Mouse (Mus musculus): ENCODE measurements at regions not wholly inside any gene's neighbourhood (a gene's known extent, or its start where the extent isn't known, plus 50 kb on each side); places are given as distances from the start of the nearest gene placed in this dataset.
"Not testable (repeated sequence)": the region's sequence is repeated elsewhere in the genome, so short reads cannot be mapped to it uniquely, and the experiment has no call there.

- in situ Hi-C loops (cut with MboI; ENCODE audit: low pct_unique_long_range_greater_than_20kb in 1 of 2, low sequenced_read_pairs in 2 of 2, unreplicated experiment in 1 of 2) = no loop called here
Measured at GRCm38 (mm10) chr9:31656676-31657075, 192.4 kb upstream of the Tmem45b start.

DNA sequence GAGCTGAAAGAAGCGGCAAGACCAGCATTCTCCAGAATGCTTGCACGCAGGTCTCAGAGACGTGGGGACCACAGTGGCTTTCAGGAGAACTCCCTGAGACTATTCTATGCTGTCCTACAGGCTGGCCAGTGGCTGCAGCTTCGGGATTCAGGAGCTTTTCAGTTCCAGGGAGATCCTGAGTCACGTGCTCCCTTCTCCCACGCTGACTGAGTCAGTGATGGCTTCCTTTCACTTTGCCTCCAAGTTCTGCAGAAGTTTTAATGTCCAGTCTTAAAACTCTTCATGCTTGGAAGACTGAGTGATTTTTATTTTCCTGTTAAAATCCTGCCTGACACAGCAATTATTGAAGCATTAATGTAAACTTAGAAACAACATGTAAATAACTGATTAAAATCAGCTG, 190.5 kb upstream of the Tmem45b start:
- in situ Hi-C loops (cut with MboI; ENCODE audit: low pct_unique_long_range_greater_than_20kb in 1 of 2, low sequenced_read_pairs in 2 of 2, unreplicated experiment in 1 of 2) = no loop called here

DNA sequence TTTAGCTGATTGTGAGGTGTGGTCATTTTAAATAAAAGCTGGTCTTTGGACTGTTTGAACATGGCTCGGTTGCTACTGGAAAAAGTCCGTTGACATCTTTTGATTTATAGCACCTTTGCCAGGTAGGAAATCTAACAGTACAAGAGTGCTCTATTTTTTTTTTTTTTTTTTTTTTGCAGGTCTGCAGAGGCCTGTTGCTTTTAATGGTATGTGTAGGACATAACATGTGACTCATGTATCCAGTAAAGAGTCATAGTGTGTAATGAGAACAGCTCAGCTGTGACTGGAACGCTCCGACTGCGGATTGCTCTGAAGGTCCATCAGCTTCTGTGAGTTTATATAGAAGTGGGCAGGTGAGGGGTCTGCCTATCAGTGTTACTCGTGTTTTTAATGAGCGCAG, 190.0 kb upstream of the Tmem45b start:
- in situ Hi-C loops (cut with MboI; ENCODE audit: low pct_unique_long_range_greater_than_20kb in 1 of 2, low sequenced_read_pairs in 2 of 2, unreplicated experiment in 1 of 2) = no loop called here

DNA sequence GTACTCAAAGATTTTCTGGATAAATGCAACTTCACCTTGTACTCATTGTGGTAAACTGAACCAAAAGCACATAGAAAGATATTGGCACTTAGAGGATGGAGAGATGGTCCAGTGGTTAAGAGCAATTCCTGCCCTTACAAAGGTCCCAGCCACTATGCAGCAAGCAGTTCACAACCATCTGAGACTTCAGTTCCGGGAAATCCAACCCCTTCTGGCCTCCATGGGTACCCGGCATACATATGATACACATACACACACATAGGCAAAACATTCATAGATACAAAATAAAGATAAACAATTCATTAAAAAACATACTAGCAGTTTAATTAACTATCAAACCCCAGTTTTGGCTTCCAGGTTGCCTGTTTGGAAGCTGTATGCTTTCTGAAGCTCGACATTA, 189.5 kb upstream of the Tmem45b start:
- in situ Hi-C loops (cut with MboI; ENCODE audit: low pct_unique_long_range_greater_than_20kb in 1 of 2, low sequenced_read_pairs in 2 of 2, unreplicated experiment in 1 of 2) = no loop called here

DNA sequence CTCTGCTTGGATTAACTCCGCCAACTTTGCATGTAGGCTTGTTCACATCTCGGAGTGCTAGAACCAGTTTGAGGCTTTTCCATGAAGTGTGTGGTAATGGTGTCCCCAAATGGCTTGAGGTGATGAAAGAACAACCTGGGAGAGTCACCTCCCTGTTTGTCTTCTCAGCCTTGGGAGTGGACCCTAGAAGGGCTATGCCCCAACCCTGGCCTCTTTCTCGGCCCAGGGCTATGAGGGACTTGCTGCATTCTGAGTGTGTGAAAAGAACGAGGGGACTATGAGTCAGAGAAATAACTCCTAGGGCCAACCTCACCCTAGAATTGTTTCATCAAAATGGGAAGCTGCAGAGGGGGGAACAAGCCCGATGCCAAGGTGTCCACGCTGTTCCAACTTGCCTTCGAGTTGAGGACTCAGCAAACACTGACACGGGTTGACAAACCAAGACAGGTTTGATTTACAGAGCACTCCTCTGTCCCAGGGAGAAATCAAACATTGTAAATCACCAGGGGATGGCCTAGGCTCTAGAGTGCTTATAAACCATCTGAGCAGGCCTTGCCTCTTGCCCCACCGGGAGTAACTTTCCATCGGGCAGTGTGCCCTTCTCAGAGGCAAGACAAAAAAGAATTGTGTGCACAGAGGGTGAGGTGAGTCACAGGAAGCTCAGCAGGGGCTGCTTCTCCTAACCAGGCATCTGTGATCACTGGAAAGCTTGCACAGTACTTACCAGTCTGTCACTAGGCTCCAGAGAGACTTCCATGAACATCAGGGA, 186.3 kb upstream of the Tmem45b start:
- in situ Hi-C loops (cut with MboI; ENCODE audit: low pct_unique_long_range_greater_than_20kb in 1 of 2, low sequenced_read_pairs in 2 of 2, unreplicated experiment in 1 of 2) = no loop called here

DNA sequence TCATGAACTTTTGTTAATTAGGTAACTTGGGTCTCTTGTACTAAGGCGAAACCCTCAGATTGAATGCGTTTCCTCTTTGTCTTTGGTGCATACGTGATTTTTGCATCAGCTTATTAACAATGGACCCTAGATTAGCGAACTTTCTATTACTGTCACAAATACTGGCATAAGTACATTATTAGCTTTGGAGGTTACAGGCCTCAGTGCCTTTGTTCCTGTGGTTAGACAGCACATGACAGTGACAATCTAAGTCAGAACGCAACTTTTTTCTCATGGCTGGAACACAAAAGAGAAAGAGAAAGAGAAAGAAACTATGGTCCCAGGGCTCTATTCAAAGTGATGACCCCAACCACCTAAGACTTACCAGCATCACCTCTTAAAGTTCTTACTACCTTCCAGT, 184.8 kb upstream of the Tmem45b start:
- in situ Hi-C loops (cut with MboI; ENCODE audit: low pct_unique_long_range_greater_than_20kb in 1 of 2, low sequenced_read_pairs in 2 of 2, unreplicated experiment in 1 of 2) = no loop called here

DNA sequence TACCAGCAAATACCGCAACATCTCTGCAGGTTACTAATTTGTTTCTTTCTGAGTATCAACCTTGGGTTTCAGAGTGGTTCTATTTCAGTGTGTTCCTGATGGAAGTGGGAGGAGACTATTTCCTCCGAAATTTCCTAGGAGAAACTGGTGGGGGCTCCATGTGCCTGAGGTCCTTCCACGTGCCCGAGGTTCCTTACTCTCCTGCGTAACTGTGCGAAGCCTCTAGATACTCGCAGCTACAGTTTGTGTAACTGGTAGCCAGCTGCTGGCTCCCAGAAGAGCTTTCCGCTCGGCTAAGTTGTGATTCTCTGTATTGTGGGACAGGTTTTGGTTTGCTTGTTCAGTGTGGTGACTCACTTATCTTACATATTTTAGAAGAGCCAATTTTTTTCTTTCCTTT, 184.3 kb upstream of the Tmem45b start:
- in situ Hi-C loops (cut with MboI; ENCODE audit: low pct_unique_long_range_greater_than_20kb in 1 of 2, low sequenced_read_pairs in 2 of 2, unreplicated experiment in 1 of 2) = no loop called here

DNA sequence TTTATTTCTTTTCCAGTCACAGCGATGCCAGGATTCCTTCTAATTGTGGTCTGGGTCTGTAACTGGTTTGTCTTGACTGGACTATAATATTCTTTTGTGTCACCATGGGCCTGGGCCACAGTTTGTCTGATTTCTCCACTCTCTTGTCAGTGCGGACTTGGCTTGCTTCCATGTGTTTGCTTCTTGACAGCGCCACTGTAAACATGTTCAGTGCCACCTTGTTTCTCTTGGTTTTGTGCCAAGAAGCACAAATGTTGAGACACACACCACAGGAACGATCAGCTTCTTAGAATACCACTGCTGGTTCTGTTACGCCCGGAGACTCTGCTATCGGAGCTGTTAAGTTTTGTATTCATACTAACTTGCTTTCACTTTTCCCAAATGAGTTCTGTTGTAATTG, 180.9 kb upstream of the Tmem45b start:
- in situ Hi-C loops (cut with MboI; ENCODE audit: low pct_unique_long_range_greater_than_20kb in 1 of 2, low sequenced_read_pairs in 2 of 2, unreplicated experiment in 1 of 2) = no loop called here

DNA sequence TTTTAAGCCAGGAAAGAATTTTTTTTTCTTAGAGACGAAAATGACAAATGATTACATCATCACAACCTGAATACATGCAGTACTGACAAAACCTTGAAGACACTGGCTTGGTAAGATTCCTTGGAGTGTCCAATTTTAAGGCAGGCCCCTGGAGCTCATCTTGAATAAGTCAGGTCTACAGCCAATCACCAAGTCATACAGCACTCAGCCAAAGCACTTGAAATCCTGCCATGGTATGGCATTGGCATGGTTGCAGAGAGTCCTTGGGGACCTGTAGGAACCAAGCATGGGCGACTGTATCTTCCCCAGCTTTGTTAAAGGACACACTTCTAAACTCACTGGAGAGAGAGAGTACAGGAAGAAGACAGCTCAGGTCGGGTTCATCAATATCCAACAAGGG, 179.8 kb upstream of the Tmem45b start:
- in situ Hi-C loops (cut with MboI; ENCODE audit: low pct_unique_long_range_greater_than_20kb in 1 of 2, low sequenced_read_pairs in 2 of 2, unreplicated experiment in 1 of 2) = no loop called here

- in situ Hi-C loops (cut with MboI; ENCODE audit: low pct_unique_long_range_greater_than_20kb in 1 of 2, low sequenced_read_pairs in 2 of 2, unreplicated experiment in 1 of 2) = no loop called here
Measured at GRCm38 (mm10) chr9:31642169-31642568, 177.9 kb upstream of the Tmem45b start.

DNA sequence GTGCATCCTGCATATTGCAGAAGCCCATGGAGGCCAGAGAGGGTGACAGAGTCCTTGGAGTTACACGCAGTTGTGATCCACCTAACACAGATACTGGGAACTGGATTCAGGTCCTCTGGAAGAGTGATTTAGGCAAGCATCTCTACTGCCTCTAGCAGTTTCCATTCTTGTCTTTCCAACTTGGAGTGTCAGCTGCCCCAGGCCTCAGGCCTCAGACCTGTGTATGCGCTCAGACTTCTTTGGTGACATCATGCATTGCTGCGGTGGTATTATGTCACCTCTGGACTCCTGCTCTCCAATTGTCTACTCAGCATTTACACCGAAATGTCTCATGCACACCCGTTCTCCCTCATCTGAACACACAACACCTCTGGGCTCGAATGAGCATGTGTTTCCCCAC, 164.0 kb upstream of the Tmem45b start:
- in situ Hi-C loops (cut with MboI; ENCODE audit: low pct_unique_long_range_greater_than_20kb in 1 of 2, low sequenced_read_pairs in 2 of 2, unreplicated experiment in 1 of 2) = no loop called here

GRCm38 (mm10) chr9:31621553-31621952, 157.3 kb upstream of the Tmem45b start:
- in situ Hi-C loops (cut with MboI; ENCODE audit: low pct_unique_long_range_greater_than_20kb in 1 of 2, low sequenced_read_pairs in 2 of 2, unreplicated experiment in 1 of 2) = not testable (repeated sequence)

DNA sequence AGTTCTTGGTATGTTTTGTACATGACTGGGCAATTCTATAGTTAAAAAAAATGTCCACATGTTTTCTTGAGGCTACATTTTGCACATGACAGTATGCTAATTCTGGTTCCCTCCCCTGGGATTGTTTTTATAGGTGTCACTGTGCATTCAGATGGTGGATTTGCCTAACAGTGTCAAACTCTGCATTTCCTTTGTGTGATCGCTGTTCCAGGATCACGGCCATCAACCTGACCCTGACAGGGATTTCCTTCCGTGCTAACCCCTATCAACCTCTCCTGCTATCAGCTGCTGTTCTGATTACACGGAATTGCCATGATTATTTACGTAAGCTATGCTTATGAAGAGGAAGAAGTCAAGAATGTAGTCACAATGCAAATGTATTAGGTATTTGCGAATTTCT, 155.1 kb upstream of the Tmem45b start:
- in situ Hi-C loops (cut with MboI; ENCODE audit: low pct_unique_long_range_greater_than_20kb in 1 of 2, low sequenced_read_pairs in 2 of 2, unreplicated experiment in 1 of 2) = no loop called here

DNA sequence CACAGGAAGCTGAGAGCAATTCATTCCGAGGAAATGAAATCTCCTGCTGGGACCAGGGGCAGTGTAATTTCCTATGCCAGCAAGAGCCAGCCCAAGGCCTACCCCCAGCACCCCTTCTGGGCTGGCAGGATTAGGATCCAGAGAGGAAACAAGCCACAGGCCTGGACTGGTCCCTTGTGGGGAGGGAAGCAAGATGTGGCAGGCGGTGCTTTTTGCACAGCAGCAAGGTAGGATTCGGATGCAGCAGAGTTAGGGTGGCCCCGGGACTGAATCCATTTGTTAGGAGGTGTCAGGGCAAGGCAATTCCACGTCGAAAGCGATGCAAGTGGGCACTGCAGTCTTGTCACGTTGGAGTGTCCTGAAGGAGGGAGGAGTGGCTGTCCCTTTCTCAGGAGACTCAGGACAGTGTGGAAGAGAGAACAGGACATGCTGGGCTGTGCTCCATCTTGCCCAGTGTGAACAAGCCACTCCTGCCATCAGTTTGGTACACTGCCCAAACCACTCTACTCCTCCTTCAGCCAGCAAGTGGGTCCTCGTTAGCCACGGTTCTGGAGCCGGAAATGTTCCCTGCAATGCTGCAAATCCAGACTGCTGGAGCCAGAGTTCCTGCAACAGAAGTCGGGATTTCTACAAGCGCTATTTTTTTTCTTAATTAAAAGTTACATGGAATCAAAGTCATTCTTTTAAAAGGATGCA, 150.1 kb upstream of the Tmem45b start:
- in situ Hi-C loops (cut with MboI; ENCODE audit: low pct_unique_long_range_greater_than_20kb in 1 of 2, low sequenced_read_pairs in 2 of 2, unreplicated experiment in 1 of 2) = no loop called here

DNA sequence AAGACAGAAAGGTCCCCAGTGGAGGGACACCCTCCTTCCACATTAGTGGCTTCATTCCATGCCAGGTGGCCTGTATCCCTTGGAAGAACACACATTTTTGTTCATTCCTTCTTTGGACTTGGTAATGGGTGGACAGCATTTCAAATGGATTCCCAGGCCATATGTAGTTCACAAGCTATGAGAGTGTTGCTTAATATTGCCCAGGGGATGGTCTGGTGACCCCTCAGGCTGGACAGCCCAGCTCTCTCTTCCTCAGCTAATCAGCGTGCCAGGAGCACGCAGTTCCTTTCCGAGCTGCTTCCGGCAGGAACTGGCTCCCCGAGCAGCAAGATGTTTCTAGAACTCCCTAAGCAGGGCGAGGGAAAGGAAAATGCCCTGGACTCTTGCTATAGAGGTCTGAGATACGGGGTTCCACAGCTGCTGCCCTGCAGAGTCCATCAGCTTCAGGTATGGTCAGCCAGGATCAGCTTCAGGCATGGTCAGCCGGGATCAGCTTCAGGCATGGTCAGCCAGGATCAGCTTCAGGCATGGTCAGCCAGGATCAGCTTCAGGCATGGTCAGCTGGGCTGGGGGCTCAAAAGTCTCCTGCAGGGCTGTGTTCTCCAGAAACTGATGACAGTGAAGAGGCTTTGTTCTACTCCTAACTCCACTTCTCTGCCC, 146.9 kb upstream of the Tmem45b start:
- in situ Hi-C loops (cut with MboI; ENCODE audit: low pct_unique_long_range_greater_than_20kb in 1 of 2, low sequenced_read_pairs in 2 of 2, unreplicated experiment in 1 of 2) = no loop called here

GRCm38 (mm10) chr9:31610631-31611030, 146.4 kb upstream of the Tmem45b start:
- in situ Hi-C loops (cut with MboI; ENCODE audit: low pct_unique_long_range_greater_than_20kb in 1 of 2, low sequenced_read_pairs in 2 of 2, unreplicated experiment in 1 of 2) = no loop called here

DNA sequence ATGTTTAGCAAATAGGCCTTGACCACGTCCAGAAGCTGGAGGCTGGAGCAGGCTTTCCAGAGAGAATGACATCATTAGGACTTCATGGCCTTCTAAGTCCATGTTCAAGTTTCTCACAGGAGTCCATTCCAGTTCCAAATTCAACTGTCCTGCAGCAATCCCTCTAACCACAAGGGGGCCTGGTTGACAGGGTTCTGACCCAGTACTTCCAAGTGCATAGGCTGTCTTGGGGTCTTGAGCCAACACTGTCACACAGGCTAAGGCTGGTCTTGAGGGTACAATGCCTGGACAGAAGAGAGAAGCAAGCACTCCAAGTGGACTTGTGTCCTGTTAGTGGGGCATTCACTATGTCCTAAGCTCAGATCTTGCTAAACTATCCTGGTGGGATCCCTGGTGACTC, 145.9 kb upstream of the Tmem45b start:
- in situ Hi-C loops (cut with MboI; ENCODE audit: low pct_unique_long_range_greater_than_20kb in 1 of 2, low sequenced_read_pairs in 2 of 2, unreplicated experiment in 1 of 2) = no loop called here

DNA sequence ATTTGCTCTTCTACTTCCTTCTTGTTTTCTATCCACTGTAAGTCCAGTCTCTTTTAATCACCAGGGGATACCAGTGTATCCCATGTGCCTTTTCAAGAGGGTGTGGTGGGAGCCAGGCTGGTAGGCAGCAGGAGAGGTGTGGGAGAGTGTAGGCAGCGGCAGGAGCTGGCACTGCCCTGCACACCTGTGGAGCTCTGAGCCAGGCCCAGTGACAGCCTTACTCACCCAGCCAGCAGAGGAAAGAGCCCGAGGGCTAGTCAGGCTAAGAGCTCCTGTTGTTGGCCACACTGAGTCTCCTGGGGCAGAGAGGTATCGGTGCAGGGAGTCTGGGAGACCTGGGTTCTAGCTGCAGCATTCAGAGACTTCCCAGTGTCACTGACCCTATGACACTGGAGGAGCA, 145.5 kb upstream of the Tmem45b start:
- in situ Hi-C loops (cut with MboI; ENCODE audit: low pct_unique_long_range_greater_than_20kb in 1 of 2, low sequenced_read_pairs in 2 of 2, unreplicated experiment in 1 of 2) = no loop called here

DNA sequence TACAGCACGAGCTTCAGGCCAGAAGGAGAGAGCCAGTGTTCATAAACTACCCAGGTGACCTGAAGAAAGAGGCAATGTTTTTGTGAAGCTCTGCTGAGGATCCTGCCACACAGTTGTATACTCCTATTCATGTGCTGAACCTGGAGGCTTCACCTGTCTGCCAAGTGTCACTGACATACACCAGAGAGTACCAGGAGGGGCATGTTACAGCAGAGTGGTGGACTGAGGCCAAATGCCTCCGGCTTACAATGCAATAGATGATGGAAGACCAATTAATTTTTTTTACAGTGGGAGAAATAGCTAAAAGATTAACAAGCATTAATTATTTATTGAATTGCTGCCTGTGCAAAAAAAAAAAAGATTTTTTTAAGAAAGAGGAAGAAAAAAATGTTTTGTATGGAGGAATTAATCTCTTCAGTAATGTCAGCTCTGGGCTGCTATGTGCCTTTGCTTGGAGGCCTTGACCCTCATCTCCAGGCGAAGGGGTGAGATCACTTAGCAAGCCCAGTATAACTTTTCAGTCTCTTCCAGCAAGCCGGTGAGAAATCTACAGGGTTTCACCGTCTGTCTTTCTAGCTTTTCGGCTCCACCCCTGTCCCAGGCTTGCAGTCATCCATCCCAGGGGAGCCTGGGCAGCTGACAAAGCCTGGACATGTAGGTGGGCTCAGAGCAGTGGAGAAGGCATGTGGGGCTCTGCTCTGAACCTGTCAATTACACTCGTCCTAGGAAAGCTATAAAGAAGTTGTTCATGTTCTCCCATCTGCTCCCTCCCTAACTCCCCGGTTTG, 144.0 kb upstream of the Tmem45b start:
- in situ Hi-C loops (cut with MboI; ENCODE audit: low pct_unique_long_range_greater_than_20kb in 1 of 2, low sequenced_read_pairs in 2 of 2, unreplicated experiment in 1 of 2) = no loop called here
